Mouse (Mus musculus): Measurements from ENCODE around the gene P4htm. TPM values are rescaled to one million over a fixed set of nuclear protein-coding genes. Genes with fewer than 3 reads are reported as not detected.

P4htm gene
- polyA plus RNA-seq, 1 experiment from 2014 or later: 2.9 TPM

DNA sequence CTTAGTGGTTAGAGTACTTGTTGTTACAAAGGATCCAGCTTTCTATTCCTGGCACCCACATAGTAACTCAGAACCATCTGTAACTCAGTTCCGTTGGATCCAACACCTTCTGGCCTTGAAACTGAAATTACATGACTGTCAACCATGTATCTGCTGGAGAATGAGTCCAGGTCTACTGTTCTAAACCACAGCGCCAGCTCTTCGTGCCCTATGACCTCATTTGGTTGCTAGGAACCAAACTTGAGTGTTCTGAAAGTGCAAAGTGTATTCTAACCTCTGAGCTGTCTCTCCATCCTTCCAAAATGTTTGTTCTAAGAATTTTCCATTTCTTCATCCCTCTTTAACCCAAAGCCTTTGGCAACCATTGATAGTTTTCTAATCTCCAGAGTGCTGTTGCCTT lies 51.5 kb downstream of the P4htm start:
- H3K27ac ChIP-seq (ENCODE audit: low read depth, low read length): no peak overlapping the region
- no peak for TF ChIP-seq CTCF (IDR thresholded peaks at IDR 0.05; ENCODE audit: low read depth)
- WGBS: 92% methylated on average over 3 of the region's 3 CpGs
- H3K9me3 ChIP-seq (ENCODE audit: control insufficient read depth): no peaks in the 10 kb centered on the region
- H3K4me3 ChIP-seq (ENCODE audit: low read depth, low read length): no peak overlapping the region
- no peak overlapping the region for H3K9ac ChIP-seq (ENCODE audit: low read depth, low read length)
- no peaks in the 10 kb centered on the region for H3K27me3 ChIP-seq (replicated peaks; ENCODE audit: control insufficient read depth, insufficient read depth, low read length)
- H3K36me3 ChIP-seq (ENCODE audit: control insufficient read depth, insufficient read depth): peaks cover 76% of the 10 kb centered on the region
- H3K4me1 ChIP-seq (replicated peaks; ENCODE audit: control insufficient read depth, insufficient read depth, low read length): no peaks in the 10 kb centered on the region
- H3K4me2 ChIP-seq (replicated peaks; ENCODE audit: low read depth): no peak overlapping the region
- ATAC-seq: no peak

- no peak for TF ChIP-seq CTCF (IDR thresholded peaks at IDR 0.05; ENCODE audit: low read depth)
- H3K4me1 ChIP-seq (replicated peaks; ENCODE audit: control insufficient read depth, insufficient read depth, low read length): no peaks in the 10 kb centered on the region
- no peak overlapping the region for H3K4me2 ChIP-seq (replicated peaks; ENCODE audit: low read depth)
- H3K27me3 ChIP-seq (replicated peaks; ENCODE audit: control insufficient read depth, insufficient read depth, low read length): no peaks in the 10 kb centered on the region
- no peak overlapping the region for H3K4me3 ChIP-seq (ENCODE audit: low read depth, low read length)
- peaks cover 64% of the 10 kb centered on the region for H3K36me3 ChIP-seq (ENCODE audit: control insufficient read depth, insufficient read depth)
- H3K27ac ChIP-seq (ENCODE audit: low read depth, low read length): no peak overlapping the region
- no peak overlapping the region for H3K9ac ChIP-seq (ENCODE audit: low read depth, low read length)
- H3K9me3 ChIP-seq (ENCODE audit: control insufficient read depth): no peaks in the 10 kb centered on the region
- ATAC-seq: no peak
Measured at GRCm38 (mm10) chr9:108540846-108541245, 56.6 kb downstream of the P4htm start.

DNA sequence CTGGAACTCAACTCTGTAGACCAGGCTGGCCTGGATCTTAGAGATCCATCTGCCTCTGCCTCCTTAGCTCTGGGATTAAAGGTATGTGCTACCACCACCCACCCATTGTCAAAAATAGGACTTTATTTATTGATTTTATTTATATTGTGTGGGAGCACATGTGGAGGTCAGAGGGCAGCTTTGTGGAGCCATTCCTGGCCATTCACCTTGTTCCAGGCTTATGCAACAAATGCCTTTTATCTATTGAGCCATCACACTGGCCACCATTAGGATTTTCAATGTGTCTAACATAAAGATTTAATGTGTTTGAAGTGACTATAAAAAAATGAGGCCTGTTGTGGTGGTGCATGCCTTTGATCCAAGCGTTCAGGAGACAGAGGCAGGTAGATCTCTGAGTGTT lies 66.0 kb downstream of the P4htm start:
- Histone ChIP-seq H3K4me3 (ENCODE audit: low read depth, low read length) (no peak overlapping the region), H3K36me3 (ENCODE audit: control insufficient read depth, insufficient read depth) (peaks cover 78% of the 10 kb centered on the region)

DNA sequence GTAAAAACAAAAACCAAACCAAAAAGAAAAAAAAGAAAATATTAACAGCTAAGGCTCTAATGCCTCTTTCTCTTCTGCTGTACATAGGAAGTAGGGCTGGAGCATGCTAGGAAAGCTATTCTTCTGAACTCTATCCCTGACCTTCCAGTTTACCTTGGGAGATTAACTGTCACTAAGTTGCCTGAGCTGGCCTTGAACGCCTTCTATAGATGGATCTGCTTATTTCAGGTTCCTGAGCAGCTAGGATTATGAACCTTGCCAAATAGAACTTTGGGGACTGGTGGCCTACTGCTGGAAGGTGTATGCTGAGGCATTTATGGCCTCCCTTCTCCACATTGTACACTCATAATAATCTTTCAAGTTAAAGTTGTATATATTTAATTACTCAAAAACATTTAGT lies 66.5 kb downstream of the P4htm start:
- Histone ChIP-seq H3K4me2 (replicated peaks; ENCODE audit: low read depth) (no peak overlapping the region), H3K9me3 (ENCODE audit: control insufficient read depth) (no peaks in the 10 kb centered on the region), H3K27ac (ENCODE audit: low read depth, low read length) (no peak overlapping the region), H3K36me3 (ENCODE audit: control insufficient read depth, insufficient read depth) (peaks cover 73% of the 10 kb centered on the region), H3K4me3 (ENCODE audit: low read depth, low read length) (no peak overlapping the region), H3K9ac (ENCODE audit: low read depth, low read length) (no peak overlapping the region), H3K27me3 (replicated peaks; ENCODE audit: control insufficient read depth, insufficient read depth, low read length) (no peaks in the 10 kb centered on the region), H3K4me1 (replicated peaks; ENCODE audit: control insufficient read depth, insufficient read depth, low read length) (no peaks in the 10 kb centered on the region)
- ATAC-seq: no peak
- WGBS: 94% methylated on average over 1 of the region's 1 CpGs
- TF ChIP-seq CTCF (IDR thresholded peaks at IDR 0.05; ENCODE audit: low read depth): no peak

More for the DNA sequence above, 66.0 kb downstream of the P4htm start:
- Histone ChIP-seq H3K27ac (ENCODE audit: low read depth, low read length) (no peak overlapping the region), H3K9ac (ENCODE audit: low read depth, low read length) (no peak overlapping the region), H3K27me3 (replicated peaks; ENCODE audit: control insufficient read depth, insufficient read depth, low read length) (no peaks in the 10 kb centered on the region), H3K4me1 (replicated peaks; ENCODE audit: control insufficient read depth, insufficient read depth, low read length) (no peaks in the 10 kb centered on the region), H3K9me3 (ENCODE audit: control insufficient read depth) (no peaks in the 10 kb centered on the region), H3K4me2 (replicated peaks; ENCODE audit: low read depth) (no peak overlapping the region)
- 89% methylated on average over 1 of the region's 1 CpGs for WGBS
- no peak for ATAC-seq
- TF ChIP-seq CTCF (IDR thresholded peaks at IDR 0.05; ENCODE audit: low read depth): no peak

MicroRNAs encoded within 50 kb of the gene (microRNA counts, 519-probe panel; counts per million panel counts)
- microRNA mmu-miR-191 (4,298 counts per million, percentile 64 among the panel's probes with 10 or more counts), microRNA mmu-miR-425 (3,895 counts per million, percentile 54 among the panel's probes with 10 or more counts)

Small RNA genes lying within 50 kb of the gene (microRNA-seq; reads per million reads assigned to microRNA genes)
- gene Gm24083 (not detected), gene Mir191 (not detected), gene Mir425 (3,068 reads per million, percentile 87 among the genes with 10 or more reads in this experiment)

Other genes with a start within 250 kb of the P4htm start
- 44.9 and 45.2 TPM in 2 replicates for gene Usp4, start 249.8 kb downstream of the P4htm start, polyA plus RNA-seq (2015; fragmentation: Nextera tagmentation; extraction: Ambion mirVana)
- gene 1700102P08Rik, start 204.9 kb downstream of the P4htm start, polyA plus RNA-seq (2015; fragmentation: Nextera tagmentation; extraction: Ambion mirVana): 0.14 TPM in 1 of 2 replicates, not detected in the other
- 0.29 TPM in 2 replicates for gene Ccdc36, start 169.2 kb downstream of the P4htm start, polyA plus RNA-seq (2015; fragmentation: Nextera tagmentation; extraction: Ambion mirVana)
- gene BC048562, start 161.2 kb downstream of the P4htm start, polyA plus RNA-seq (2015; fragmentation: Nextera tagmentation; extraction: Ambion mirVana): not detected in 2 replicates
- gene Ccdc71, start 137.1 kb downstream of the P4htm start, polyA plus RNA-seq (2015; fragmentation: Nextera tagmentation; extraction: Ambion mirVana): 29.4 and 30.2 TPM in 2 replicates
- gene Klhdc8b, start 136.1 kb downstream of the P4htm start, polyA plus RNA-seq (2015; fragmentation: Nextera tagmentation; extraction: Ambion mirVana): 24.2 and 24.8 TPM in 2 replicates
- gene Lamb2, start 117.9 kb downstream of the P4htm start, polyA plus RNA-seq (2015; fragmentation: Nextera tagmentation; extraction: Ambion mirVana): 8.9 and 10.1 TPM in 2 replicates
- gene Usp19, start 107.1 kb downstream of the P4htm start, polyA plus RNA-seq (2015; fragmentation: Nextera tagmentation; extraction: Ambion mirVana): 17.2 and 17.6 TPM in 2 replicates
- 66.4 and 74.7 TPM in 2 replicates for gene Qars, start 90.0 kb downstream of the P4htm start, polyA plus RNA-seq (2015; fragmentation: Nextera tagmentation; extraction: Ambion mirVana)
- 46.8 and 48.7 TPM in 2 replicates for gene Qrich1, start 80.9 kb downstream of the P4htm start, polyA plus RNA-seq (2015; fragmentation: Nextera tagmentation; extraction: Ambion mirVana)
- 50.6 and 50.7 TPM in 2 replicates for gene Impdh2, start 37.4 kb downstream of the P4htm start, polyA plus RNA-seq (2015; fragmentation: Nextera tagmentation; extraction: Ambion mirVana)
- 47.9 and 53.4 TPM in 2 replicates for gene Ndufaf3, start 30.2 kb downstream of the P4htm start, polyA plus RNA-seq (2015; fragmentation: Nextera tagmentation; extraction: Ambion mirVana)
- gene Dalrd3, start 27.8 kb downstream of the P4htm start, polyA plus RNA-seq (2015; fragmentation: Nextera tagmentation; extraction: Ambion mirVana): 36.7 and 38.3 TPM in 2 replicates
- 16.7 and 16.8 TPM in 2 replicates for gene Wdr6, start 18.9 kb downstream of the P4htm start, polyA plus RNA-seq (2015; fragmentation: Nextera tagmentation; extraction: Ambion mirVana)
- 22.6 and 25.1 TPM in 2 replicates for gene Arih2, start 51.7 kb upstream of the P4htm start, polyA plus RNA-seq (2015; fragmentation: Nextera tagmentation; extraction: Ambion mirVana)
- 159 TPM in 2 replicates for gene Slc25a20, start 64.4 kb upstream of the P4htm start, polyA plus RNA-seq (2015; fragmentation: Nextera tagmentation; extraction: Ambion mirVana)
- gene Prkar2a, start 91.6 kb upstream of the P4htm start, polyA plus RNA-seq (2015; fragmentation: Nextera tagmentation; extraction: Ambion mirVana): 28.3 and 31.8 TPM in 2 replicates
- 28.1 and 31.4 TPM in 2 replicates for gene Ip6k2, start 186.1 kb upstream of the P4htm start, polyA plus RNA-seq (2015; fragmentation: Nextera tagmentation; extraction: Ambion mirVana)
- gene Nckipsd, start 210.7 kb upstream of the P4htm start, polyA plus RNA-seq (2015; fragmentation: Nextera tagmentation; extraction: Ambion mirVana): 5.4 and 6.8 TPM in 2 replicates
- gene Celsr3, start 228.7 kb upstream of the P4htm start, polyA plus RNA-seq (2015; fragmentation: Nextera tagmentation; extraction: Ambion mirVana): 0.40 and 0.93 TPM in 2 replicates

Measured in intestine, postnatal 0 days (tissue).